Mouse (Mus musculus) heart, postnatal 0 days (tissue): ENCODE results near the gene Ippk.

Experiments used
- CTCF ChIP-seq: IDR thresholded peaks from 2 replicates; pipeline ENCODE4 v1.5.1; 2016; ENCODE audit warnings: antibody characterized with exemption, control low read depth, low read depth
- EP300 ChIP-seq: IDR thresholded peaks from 2 replicates; pipeline ENCODE4 v1.6.1; 2016; ENCODE audit warnings: antibody characterized with exemption, low read depth

DNA sequence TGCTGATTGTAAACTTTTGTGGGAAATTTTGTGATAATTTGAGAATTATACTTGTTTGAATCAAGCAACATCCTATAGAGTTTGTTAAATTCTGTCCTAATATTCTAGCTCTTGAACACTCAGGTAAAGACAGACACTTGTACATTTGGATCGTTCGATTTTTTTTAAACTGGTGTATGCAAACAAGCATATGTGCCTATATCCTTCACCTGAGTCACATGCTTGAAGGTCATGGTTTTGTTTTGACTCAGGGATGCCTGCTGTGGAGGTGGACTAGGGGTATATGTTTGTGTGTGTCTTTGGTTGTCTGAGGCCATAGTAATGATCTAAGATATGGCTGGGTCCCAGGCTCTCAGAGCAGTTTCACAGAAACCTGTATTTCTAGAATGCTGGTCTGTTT is 41.9 kb downstream of the Ippk start:
- TF ChIP-seq CTCF (no peak), EP300 (no peak)
